Mouse (Mus musculus) heart, adult 2 months (tissue): ENCODE measurements at regions not wholly inside any gene's neighbourhood (a gene's known extent, or its start where the extent isn't known, plus 50 kb on each side); places are given as distances from the start of the nearest gene placed in this dataset.

Experiments used
- DNase-seq, 2 experiments: peaks; one replicate each; pipeline ENCODE4 v3.0.0; 2021
- H3K27ac ChIP-seq: fragments of 200-600 bp; 2 replicates; pipeline ENCODE4 v1.8.1; 2022
- H3K27me3 ChIP-seq: fragments of 200-500 bp; 2 replicates; pipeline ENCODE4 v1.6.1; 2012; ENCODE audit warnings: mild to moderate bottlenecking, low read length, inconsistent platforms, mixed read lengths; ENCODE audit not compliant: control insufficient read depth, insufficient read depth
- H3K36me3 ChIP-seq: fragments of 200-500 bp; 2 replicates; pipeline ENCODE4 v1.6.1; 2012; ENCODE audit warnings: low read length, inconsistent platforms; ENCODE audit not compliant: control insufficient read depth, insufficient read depth
- H3K4me1 ChIP-seq: fragments of 200-500 bp; 2 replicates; pipeline ENCODE4 v1.6.1; 2011; ENCODE audit warnings: low read length; ENCODE audit not compliant: control insufficient read depth, insufficient read depth
- H3K4me3 ChIP-seq: fragments of 200-600 bp; 2 replicates; pipeline ENCODE4 v1.8.1; 2022
- H3K79me2 ChIP-seq: fragments of 200-500 bp; replicated peaks from 2 replicates; pipeline ENCODE4 v1.6.1; 2012; ENCODE audit warnings: mild to moderate bottlenecking, inconsistent platforms, low read length, moderate library complexity, mixed read lengths; ENCODE audit not compliant: control insufficient read depth, insufficient read depth
- H3K9ac ChIP-seq: fragments of 200-500 bp; 2 replicates; pipeline ENCODE4 v1.6.1; 2012; ENCODE audit warnings: low read depth, mild to moderate bottlenecking, control low read depth, inconsistent platforms, low read length, mixed read lengths
- CTCF ChIP-seq: fragments of 200-600 bp; IDR thresholded peaks from 2 replicates; pipeline ENCODE4 v1.8.1; 2022; ENCODE audit warnings: antibody characterized with exemption, mild to moderate bottlenecking, moderate library complexity
- EP300 ChIP-seq: fragments of 200-500 bp; IDR thresholded peaks from 2 replicates; pipeline ENCODE4 v1.6.1; 2011; ENCODE audit warnings: low read depth, low read length, control low read depth; ENCODE audit not compliant: insufficient read depth
- POLR2A ChIP-seq: fragments of 200-500 bp; IDR thresholded peaks from 2 replicates; pipeline ENCODE4 v1.6.1; 2011; ENCODE audit warnings: mild to moderate bottlenecking, low read depth, low read length, control low read depth; ENCODE audit not compliant: insufficient read depth
- WGBS: fragments of 180-500 bp; shearing (Covaris S2); methylation state at CpG from one replicate; pipeline ENCODE4 v1.1.7; 2018; 5-methylcytosine and 5-hydroxymethylcytosine counted together
- intact Hi-C: fragments of 180-260 bp; cut with DNase I; formaldehyde crosslinking; loops from one replicate; pipeline ENCODE4 v1.15.1; 2025

- Histone ChIP-seq H3K4me3 (no peak overlapping the region), H3K9ac (no peak overlapping the region), H3K79me2 (no peaks in the 10 kb centered on the region), H3K27me3 (no peaks in the 10 kb centered on the region), H3K4me1 (no peaks in the 10 kb centered on the region), H3K36me3 (no peaks in the 10 kb centered on the region), H3K27ac (no peak overlapping the region)
- DNase-seq = no peak
- TF ChIP-seq CTCF = no peak
- no peak for TF ChIP-seq EP300
- no peak for TF ChIP-seq POLR2A
- WGBS = 84% methylated on average over 3 of the region's 3 CpGs
- intact Hi-C loops = no loop called here
Measured at GRCm38 (mm10) chr11:7010858-7011257, 52.4 kb upstream of the Adcy1 start.

GRCm38 (mm10) chr11:6999329-6999728, 64.0 kb upstream of the Adcy1 start:
- Histone ChIP-seq H3K4me1 (no peaks in the 10 kb centered on the region), H3K9ac (no peak overlapping the region), H3K27ac (no peak overlapping the region), H3K4me3 (no peak overlapping the region), H3K79me2 (no peaks in the 10 kb centered on the region), H3K27me3 (no peaks in the 10 kb centered on the region), H3K36me3 (no peaks in the 10 kb centered on the region)
- no peak for TF ChIP-seq EP300
- TF ChIP-seq CTCF = no peak
- TF ChIP-seq POLR2A = no peak
- DNase-seq = no peak
- intact Hi-C loops = no loop called here

- Histone ChIP-seq H3K4me3 (no peak overlapping the region), H3K4me1 (no peaks in the 10 kb centered on the region), H3K36me3 (no peaks in the 10 kb centered on the region), H3K27ac (no peak overlapping the region), H3K27me3 (no peaks in the 10 kb centered on the region), H3K9ac (no peak overlapping the region), H3K79me2 (no peaks in the 10 kb centered on the region)
- no peak for DNase-seq
- no peak for TF ChIP-seq POLR2A
- no peak for TF ChIP-seq EP300
- no peak for TF ChIP-seq CTCF
- WGBS = 42% methylated on average over 1 of the region's 1 CpGs
- intact Hi-C loops = no loop called here
Measured at GRCm38 (mm10) chr11:6998810-6999209, 64.5 kb upstream of the Adcy1 start.

- TF ChIP-seq CTCF (no peak), EP300 (no peak), POLR2A (no peak)
- no peak overlapping the region for H3K9ac ChIP-seq
- H3K79me2 ChIP-seq = no peaks in the 10 kb centered on the region
- H3K4me1 ChIP-seq = no peaks in the 10 kb centered on the region
- H3K36me3 ChIP-seq = no peaks in the 10 kb centered on the region
- H3K27ac ChIP-seq = no peak overlapping the region
- intact Hi-C loops = no loop called here
- no peak overlapping the region for H3K4me3 ChIP-seq
- WGBS = 45% methylated on average over 6 of the region's 6 CpGs
- no peaks in the 10 kb centered on the region for H3K27me3 ChIP-seq
- peak in 1 of 2 experiments; percentile 8 for DNase-seq
Measured at GRCm38 (mm10) chr11:6997508-6997907, 65.8 kb upstream of the Adcy1 start.

- Histone ChIP-seq H3K4me1 (no peaks in the 10 kb centered on the region), H3K27ac (no peak overlapping the region), H3K9ac (no peak overlapping the region), H3K36me3 (no peaks in the 10 kb centered on the region), H3K27me3 (no peaks in the 10 kb centered on the region), H3K4me3 (no peak overlapping the region), H3K79me2 (no peaks in the 10 kb centered on the region)
- WGBS = 97% methylated on average over 2 of the region's 2 CpGs
- no peak for DNase-seq
- TF ChIP-seq POLR2A = no peak
- TF ChIP-seq CTCF = no peak
- TF ChIP-seq EP300 = no peak
- intact Hi-C loops = no loop called here
Measured at GRCm38 (mm10) chr11:6993731-6994130, 69.6 kb upstream of the Adcy1 start.

GRCm38 (mm10) chr11:6991626-6992025, 71.7 kb upstream of the Adcy1 start:
- TF ChIP-seq CTCF = no peak
- no peak for TF ChIP-seq POLR2A
- no peak for TF ChIP-seq EP300
- Histone ChIP-seq H3K36me3 (no peaks in the 10 kb centered on the region), H3K4me3 (no peak overlapping the region), H3K27me3 (no peaks in the 10 kb centered on the region), H3K9ac (no peak overlapping the region), H3K27ac (no peak overlapping the region), H3K4me1 (no peaks in the 10 kb centered on the region), H3K79me2 (no peaks in the 10 kb centered on the region)
- 81% methylated on average over 5 of the region's 5 CpGs for WGBS
- no peak for DNase-seq
- intact Hi-C loops = no loop called here
